Comparison of ENCODE assay signal across 12 mouse cellular contexts in the genomic region with DNA sequence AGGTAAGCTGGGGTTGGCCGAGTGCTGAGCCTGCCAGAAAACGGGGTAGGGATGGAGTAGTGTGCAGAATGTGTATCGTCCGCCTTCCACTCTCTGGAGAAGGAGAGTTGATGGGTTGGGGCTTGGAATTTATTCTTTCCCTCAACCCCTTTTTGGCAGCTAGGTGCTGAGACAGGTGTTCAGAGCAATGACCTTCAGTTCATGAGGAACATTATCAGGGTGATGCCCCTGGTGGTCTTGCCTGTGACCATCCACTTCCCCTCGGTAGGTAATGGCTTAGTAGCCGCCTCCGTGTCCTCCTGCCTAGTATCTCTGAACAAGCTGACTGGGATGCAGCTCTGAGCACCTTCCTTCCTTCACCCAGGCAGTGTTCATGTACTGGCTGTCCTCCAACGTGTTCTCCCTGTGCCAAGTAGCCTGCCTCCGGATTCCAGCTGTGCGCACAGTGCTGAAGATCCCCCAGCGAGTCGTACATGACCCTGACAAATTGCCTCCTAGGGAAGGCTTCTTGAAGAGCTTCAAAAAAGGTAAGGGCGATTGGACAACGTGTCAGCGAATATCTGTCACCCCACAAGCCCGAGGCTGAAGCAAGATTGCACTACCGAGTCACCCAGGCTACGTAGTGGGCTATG. TPM values are rescaled to one million over a fixed set of nuclear protein-coding genes. Genes with fewer than 3 reads are reported as not detected.
DNase-seq lines count a peak whose midpoint lies in the region; ATAC-seq lines count a peak whose summit lies in the region.
"Had no signal": no experiment of that assay in that cellular context is flagged by ENCODE, and none has a peak within 500 bp of the region (broad histone marks: within the 10 kb centered on the region; RNA-seq: fewer than 3 reads in every experiment).

No protein-coding gene starts in this region.

- H3K4me1 ChIP-seq in intestine, embryonic 14.5 days (replicated peaks; ENCODE audit: control insufficient read depth, insufficient read depth, low read length): no peaks in the 10 kb centered on the region
- H3K4me1 ChIP-seq in intestine, embryonic 15.5 days (replicated peaks): no peaks in the 10 kb centered on the region; the same call in 1 of the 2 replicates
- H3K4me1 ChIP-seq in neural tube, embryonic 15.5 days: peaks cover 12% of the 10 kb centered on the region

- DNase-seq in intestine, embryonic 14.5 days (ENCODE audit: low spot score): peak; percentile 48
- DNase-seq in left cerebral cortex, postnatal 25 days (ENCODE audit: low spot score in 2 of 2): peak; percentile 15 to 18
- no peak for DNase-seq in left cerebral cortex, postnatal 36 days (ENCODE audit: low spot score in 2 of 2)
- DNase-seq in adrenal gland, postnatal 14 days: peak; percentile 50
- peak; percentile 54 to 64 for DNase-seq in kidney, postnatal 36 days
- no peak for DNase-seq in layer of hippocampus, adult 9-11 months
- DNase-seq: cerebellum, postnatal 25 days; liver, embryonic 13.5 days; lung, postnatal 10 days had no signal

- no peak overlapping the region for H3K4me3 ChIP-seq in intestine, embryonic 14.5 days (ENCODE audit: low read depth, low read length)
- no peak overlapping the region for H3K4me3 ChIP-seq in intestine, embryonic 15.5 days (replicated peaks)
- no peak overlapping the region for H3K4me3 ChIP-seq in neural tube, embryonic 15.5 days (replicated peaks)
- H3K4me3 ChIP-seq: liver, embryonic 13.5 days had no signal

- H3K36me3 ChIP-seq in intestine, embryonic 14.5 days (ENCODE audit: control insufficient read depth, insufficient read depth, low read length): peaks cover 80% of the 10 kb centered on the region
- peaks cover 51% of the 10 kb centered on the region for H3K36me3 ChIP-seq in intestine, embryonic 15.5 days
- peaks cover 75% of the 10 kb centered on the region for H3K36me3 ChIP-seq in neural tube, embryonic 15.5 days

- no peak overlapping the region for H3K9ac ChIP-seq in intestine, embryonic 14.5 days (ENCODE audit: low read length)
- H3K9ac ChIP-seq in intestine, embryonic 15.5 days: no peak overlapping the region
- H3K9ac ChIP-seq in neural tube, embryonic 15.5 days (replicated peaks): no peak overlapping the region
- H3K9ac ChIP-seq: hindbrain, embryonic 14.5 days; liver, embryonic 13.5 days had no signal

- no peak for ATAC-seq in intestine, embryonic 14.5 days (replicated peaks; ENCODE audit: low FRiP score, low TSS enrichment, low read depth)
- no peak for ATAC-seq in intestine, embryonic 15.5 days
- no peak for ATAC-seq in neural tube, embryonic 15.5 days (ENCODE audit: low FRiP score)

- no peak overlapping the region for H3K27ac ChIP-seq in intestine, embryonic 14.5 days (ENCODE audit: low read depth)
- no peak overlapping the region for H3K27ac ChIP-seq in intestine, embryonic 15.5 days
- no peak overlapping the region for H3K27ac ChIP-seq in neural tube, embryonic 15.5 days (replicated peaks)
- H3K27ac ChIP-seq: hindbrain, embryonic 14.5 days; liver, embryonic 13.5 days had no signal

- no peaks in the 10 kb centered on the region for H3K27me3 ChIP-seq in intestine, embryonic 14.5 days (replicated peaks; ENCODE audit: control insufficient read depth, insufficient read depth, low read length)
- H3K27me3 ChIP-seq in intestine, embryonic 15.5 days (replicated peaks): no peaks in the 10 kb centered on the region
- no peaks in the 10 kb centered on the region for H3K27me3 ChIP-seq in neural tube, embryonic 15.5 days (replicated peaks)
- H3K27me3 ChIP-seq: liver, embryonic 13.5 days had no signal

- intact Hi-C loops in left cerebral cortex, postnatal 25 days (cut with DNase I): no loop called here
- intact Hi-C loops in left cerebral cortex, postnatal 36 days (cut with DNase I): no loop called here

- H3K9me3 ChIP-seq in intestine, embryonic 14.5 days (ENCODE audit: control insufficient read depth, low read length): no peaks in the 10 kb centered on the region
- no peaks in the 10 kb centered on the region for H3K9me3 ChIP-seq in intestine, embryonic 15.5 days
- no peaks in the 10 kb centered on the region for H3K9me3 ChIP-seq in neural tube, embryonic 15.5 days (replicated peaks)
- H3K9me3 ChIP-seq: liver, embryonic 13.5 days had no signal

- no peak overlapping the region for H3K4me2 ChIP-seq in intestine, embryonic 14.5 days (ENCODE audit: low read length)
- no peak overlapping the region for H3K4me2 ChIP-seq in intestine, embryonic 15.5 days (replicated peaks)
- no peak overlapping the region for H3K4me2 ChIP-seq in neural tube, embryonic 15.5 days
- H3K4me2 ChIP-seq: hindbrain, embryonic 14.5 days; liver, embryonic 13.5 days had no signal

- WGBS in intestine, embryonic 14.5 days: 83% methylated on average over 18 of the region's 18 CpGs
- 84% methylated on average over 18 of the region's 18 CpGs for WGBS in intestine, embryonic 15.5 days
- 91% methylated on average over 18 of the region's 18 CpGs for WGBS in neural tube, embryonic 15.5 days

RNA-seq across cellular contexts. Expression of gene Oxa1l, which starts 6.9 kb away (rescaled TPM):
- 57.0 and 59.4 TPM in 2 replicates for polyA plus RNA-seq in intestine, embryonic 14.5 days (2014; fragmentation: Nextera tagmentation; extraction: Ambion mirVana)
- polyA plus RNA-seq in intestine, embryonic 15.5 days (2015; fragmentation: Nextera tagmentation; extraction: Ambion mirVana): 41.7 and 48.8 TPM in 2 replicates
- 10 to 100 TPM; 52.4 to 57.2 TPM for total RNA-seq in left cerebral cortex, postnatal 25 days (2021)
- 10 to 100 TPM; 52.2 to 52.3 TPM for total RNA-seq in left cerebral cortex, postnatal 36 days (2021)
- total RNA-seq in adrenal gland, postnatal 14 days (2021): 126 and 161 TPM in 2 replicates
- polyA plus RNA-seq in neural tube, embryonic 15.5 days (2015; fragmentation: Nextera tagmentation; extraction: Ambion mirVana): 59.6 and 61.3 TPM in 2 replicates

RNA-seq across cellular contexts. Expression of gene Slc7a7, which starts 50.0 kb away (rescaled TPM):
- 19.3 and 21.5 TPM in 2 replicates for polyA plus RNA-seq in intestine, embryonic 14.5 days (2014; fragmentation: Nextera tagmentation; extraction: Ambion mirVana)
- polyA plus RNA-seq in intestine, embryonic 15.5 days (2015; fragmentation: Nextera tagmentation; extraction: Ambion mirVana): 51.0 and 56.3 TPM in 2 replicates
- 1 to 10 TPM; 1.7 to 2.8 TPM for total RNA-seq in left cerebral cortex, postnatal 25 days (2021)
- 1 to 10 TPM; 1.9 TPM for total RNA-seq in left cerebral cortex, postnatal 36 days (2021)
- 4.6 and 6.5 TPM in 2 replicates for total RNA-seq in adrenal gland, postnatal 14 days (2021)
- polyA plus RNA-seq in neural tube, embryonic 15.5 days (2015; fragmentation: Nextera tagmentation; extraction: Ambion mirVana): 6.2 and 7.9 TPM in 2 replicates

RNA-seq across cellular contexts. Expression of gene Mrpl52, which starts 59.2 kb away (rescaled TPM):
- 316 and 324 TPM in 2 replicates for polyA plus RNA-seq in intestine, embryonic 14.5 days (2014; fragmentation: Nextera tagmentation; extraction: Ambion mirVana)
- polyA plus RNA-seq in intestine, embryonic 15.5 days (2015; fragmentation: Nextera tagmentation; extraction: Ambion mirVana): 270 and 308 TPM in 2 replicates
- 10 to 100 TPM; 89.1 to 94.2 TPM for total RNA-seq in left cerebral cortex, postnatal 25 days (2021)
- 10 to 100 TPM; 84.6 to 88.0 TPM for total RNA-seq in left cerebral cortex, postnatal 36 days (2021)
- total RNA-seq in adrenal gland, postnatal 14 days (2021): 186 TPM in 2 replicates
- 236 and 303 TPM in 2 replicates for polyA plus RNA-seq in neural tube, embryonic 15.5 days (2015; fragmentation: Nextera tagmentation; extraction: Ambion mirVana)

Comparison
In these comparisons a context has a peak if more than half of its experiments do, and no peak if none do; other contexts are left out.
1. DNase-seq: peak in intestine, embryonic 14.5 days (single experiment), left cerebral cortex, postnatal 25 days (2 of 2), adrenal gland, postnatal 14 days (single experiment) and kidney, postnatal 36 days (2 of 2); none in left cerebral cortex, postnatal 36 days (0 of 2) and layer of hippocampus, adult 9-11 months (single experiment).